Mouse (Mus musculus): ENCODE data around the gene Stk10. TPM values are rescaled to one million over a fixed set of nuclear protein-coding genes. Genes with fewer than 3 reads are reported as not detected.

Stk10 gene
- polyA plus RNA-seq, 1 experiment = 5.7 TPM

DNA sequence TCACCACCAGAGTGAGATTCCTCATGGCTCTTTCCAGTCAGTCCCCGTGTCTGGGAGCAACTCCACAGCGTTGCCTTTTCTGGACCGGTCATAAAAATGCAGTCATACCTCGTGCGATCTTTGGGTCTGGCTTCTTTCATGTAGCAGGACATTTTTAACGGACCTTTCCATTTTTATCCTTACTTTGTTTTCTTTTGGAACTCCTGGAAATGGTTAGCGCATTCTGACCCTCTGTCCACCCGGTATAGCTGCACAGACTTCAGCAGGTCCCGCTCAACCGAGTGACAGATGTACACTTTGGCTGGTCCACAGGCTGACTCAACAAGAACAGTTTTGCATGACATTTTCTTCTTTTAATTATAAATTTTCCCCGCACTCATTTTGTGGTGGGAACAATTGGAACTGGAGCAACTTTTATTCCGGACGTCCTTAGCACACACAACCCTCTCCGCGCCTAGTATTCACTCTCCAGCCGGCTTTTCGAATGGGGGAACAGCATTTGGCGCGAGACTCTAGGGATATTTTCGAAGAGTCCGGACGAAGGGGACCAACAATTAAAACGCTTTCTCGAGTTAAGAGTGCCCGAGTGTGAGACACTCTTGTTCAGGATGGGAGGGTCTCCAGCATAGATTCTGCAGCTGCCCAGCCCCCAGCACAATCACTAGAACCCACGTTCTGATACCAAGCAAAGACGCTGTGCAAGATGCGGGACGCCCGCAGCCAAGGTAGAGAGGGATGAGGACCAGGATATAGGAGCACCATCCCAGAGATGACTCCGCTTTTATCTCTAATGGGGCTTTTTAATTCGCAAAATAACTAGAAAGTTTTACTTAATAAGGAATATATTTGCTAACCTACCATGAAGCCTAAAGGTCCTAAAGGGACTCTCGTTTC is 987 bp upstream of the Stk10 start, which contains the start of gene Efcab9:
Gene Efcab9, minus strand, starts transcription at position 211 of the 894 bp plus-strand sequence.
- peak; percentile 33 for DNase-seq (ENCODE audit: low read depth)
- no peak for TF ChIP-seq POLR2A (IDR thresholded peaks at IDR 0.05; ENCODE audit: borderline replicate concordance, extremely low read depth, insufficient read depth, insufficient read length, poor library complexity, severe bottlenecking)

DNA sequence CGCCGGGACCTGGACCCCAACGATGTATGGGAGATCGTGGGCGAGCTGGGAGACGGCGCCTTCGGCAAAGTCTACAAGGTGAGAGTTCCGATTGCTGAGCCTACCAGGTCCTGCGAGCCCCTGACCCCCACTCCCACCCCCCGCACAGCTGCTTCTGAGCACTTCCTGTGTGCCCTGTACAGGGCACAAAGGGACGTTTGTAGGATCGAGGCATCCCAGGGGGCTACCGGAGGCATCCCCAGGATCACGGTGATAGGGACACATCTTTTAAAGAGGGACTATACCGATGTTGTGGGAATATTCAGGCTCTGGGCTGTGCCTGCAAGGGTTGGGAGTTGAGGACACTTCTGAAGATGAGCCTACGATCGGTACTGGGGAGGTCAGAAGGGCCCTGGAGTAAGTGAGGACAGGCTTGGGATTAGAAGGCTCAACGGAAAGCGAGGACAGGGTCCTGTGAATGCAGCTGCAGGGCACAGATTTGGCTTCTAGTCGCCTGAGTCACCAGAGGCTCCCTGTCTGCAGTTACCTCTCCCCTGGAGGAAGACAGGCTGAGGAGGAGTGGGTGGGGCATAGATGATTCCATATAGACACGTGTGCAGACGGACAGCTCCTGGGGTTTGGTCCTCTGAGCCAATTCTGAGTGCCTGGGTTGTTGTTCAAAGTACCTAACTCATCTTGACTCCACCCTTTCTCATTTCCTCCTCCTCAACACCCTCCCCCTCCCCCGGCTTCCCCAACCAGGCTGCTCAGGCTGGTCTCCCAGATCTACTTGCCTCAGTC is 567 bp downstream of the Stk10 start:
- TF ChIP-seq POLR2A (IDR thresholded peaks at IDR 0.05; ENCODE audit: borderline replicate concordance, extremely low read depth, insufficient read depth, insufficient read length, poor library complexity, severe bottlenecking) = no peak
- no peak for TF ChIP-seq CTCF (IDR thresholded peaks at IDR 0.05; ENCODE audit: borderline replicate concordance, extremely low read depth, insufficient read depth, insufficient read length)
- DNase-seq (ENCODE audit: low read depth) = peak; percentile 32

DNA sequence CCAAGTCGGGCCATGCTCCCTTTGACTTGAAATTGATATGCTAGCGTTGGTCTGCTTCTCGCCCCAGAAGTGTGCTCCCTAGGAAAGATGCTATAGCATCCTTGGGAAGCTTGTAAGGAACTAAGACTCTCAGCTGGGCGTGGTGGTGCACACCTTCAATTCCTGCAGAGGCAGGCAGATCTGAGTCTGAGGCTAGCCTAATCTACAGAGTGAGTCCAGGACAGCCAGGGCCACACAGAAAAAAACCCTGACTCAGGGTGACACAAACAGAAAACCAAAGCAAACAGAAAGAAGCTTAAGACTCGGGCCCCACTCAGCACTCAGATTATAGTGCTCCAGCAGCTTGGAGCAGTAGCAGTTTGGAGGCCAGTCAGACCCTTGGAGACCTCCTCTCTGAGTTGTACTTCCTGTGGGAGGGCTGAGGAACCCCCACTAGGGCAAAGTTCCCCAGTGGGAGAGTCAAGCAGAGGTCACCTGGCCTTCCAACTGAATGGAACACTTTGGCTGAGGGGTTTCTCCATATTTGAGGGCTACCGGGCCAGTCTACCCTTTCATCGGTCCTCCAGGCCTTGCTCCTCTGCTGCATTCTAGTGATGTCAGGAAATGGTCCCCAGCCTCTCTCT is 1.5 kb downstream of the Stk10 start:
- no peak for TF ChIP-seq POLR2A (IDR thresholded peaks at IDR 0.05; ENCODE audit: borderline replicate concordance, extremely low read depth, insufficient read depth, insufficient read length, poor library complexity, severe bottlenecking)
- TF ChIP-seq CTCF (IDR thresholded peaks at IDR 0.05; ENCODE audit: borderline replicate concordance, extremely low read depth, insufficient read depth, insufficient read length) = no peak
- no peak for DNase-seq (ENCODE audit: low read depth)

DNA sequence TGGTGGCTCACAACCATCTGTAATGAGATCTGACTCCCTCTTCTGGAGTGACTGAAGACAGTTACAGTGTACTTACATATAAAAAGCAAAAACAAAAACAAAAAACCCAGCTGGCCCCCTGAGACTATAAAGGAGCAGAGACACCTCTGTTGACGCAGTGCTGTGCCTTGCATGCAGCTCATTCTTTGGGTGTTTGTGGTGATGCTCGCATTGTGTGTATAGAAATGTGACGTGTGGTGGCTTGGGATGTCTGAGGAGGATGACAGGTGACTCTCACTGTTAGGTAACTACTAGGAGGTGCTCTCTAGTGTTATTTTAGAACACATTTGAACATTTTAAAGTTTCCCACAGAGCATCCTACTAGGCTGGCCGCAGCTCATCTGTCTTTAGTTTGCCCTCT is 2.5 kb downstream of the Stk10 start:
- DNase-seq (ENCODE audit: low read depth) = no peak
- TF ChIP-seq POLR2A (IDR thresholded peaks at IDR 0.05; ENCODE audit: borderline replicate concordance, extremely low read depth, insufficient read depth, insufficient read length, poor library complexity, severe bottlenecking) (no peak), CTCF (IDR thresholded peaks at IDR 0.05; ENCODE audit: borderline replicate concordance, extremely low read depth, insufficient read depth, insufficient read length) (no peak)

DNA sequence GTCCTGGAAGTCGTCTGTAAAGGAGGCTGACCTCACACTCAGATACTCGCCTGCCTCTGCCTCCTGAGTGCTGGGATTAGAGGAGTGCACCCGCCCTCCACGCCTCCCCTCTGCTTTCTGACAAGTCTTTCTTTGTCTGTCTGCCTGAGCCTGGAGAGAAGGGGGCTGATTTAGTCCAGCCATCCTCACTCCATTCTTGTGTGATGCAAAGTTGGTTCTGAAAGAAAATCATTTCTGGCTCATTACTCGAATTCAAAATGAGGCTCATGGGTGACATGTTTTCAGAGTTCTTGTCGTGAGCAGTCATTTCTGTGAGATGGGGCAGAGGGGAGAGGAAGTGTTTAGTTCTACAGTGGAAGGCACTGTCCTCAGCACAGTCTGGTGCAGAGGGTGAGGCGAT is 3.8 kb downstream of the Stk10 start:
- peak; percentile 91 for DNase-seq (ENCODE audit: low read depth)
- TF ChIP-seq POLR2A (IDR thresholded peaks at IDR 0.05; ENCODE audit: borderline replicate concordance, extremely low read depth, insufficient read depth, insufficient read length, poor library complexity, severe bottlenecking) (no peak), CTCF (IDR thresholded peaks at IDR 0.05; ENCODE audit: borderline replicate concordance, extremely low read depth, insufficient read depth, insufficient read length) (no peak)

DNA sequence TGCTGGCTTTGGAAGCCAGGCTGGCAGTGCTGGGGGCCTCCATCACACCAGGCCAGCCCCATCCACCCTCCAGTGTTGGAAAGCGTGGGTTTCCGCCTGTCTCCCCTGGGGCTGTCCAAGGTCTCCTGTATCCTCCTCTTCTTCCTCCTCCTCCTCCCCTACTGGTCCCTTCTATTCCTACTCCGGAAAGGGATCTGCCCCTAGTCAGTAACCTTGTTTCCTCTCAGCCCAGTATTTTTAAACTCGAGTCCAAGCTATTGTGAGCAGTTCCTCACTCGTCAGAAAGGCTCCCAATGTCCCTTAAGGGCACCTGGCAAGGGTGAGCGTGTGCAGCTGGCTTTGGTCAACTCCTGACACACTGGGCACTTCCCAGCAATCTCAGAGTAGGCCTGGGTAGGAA is 5.3 kb downstream of the Stk10 start:
- DNase-seq (ENCODE audit: low read depth) = no peak

DNA sequence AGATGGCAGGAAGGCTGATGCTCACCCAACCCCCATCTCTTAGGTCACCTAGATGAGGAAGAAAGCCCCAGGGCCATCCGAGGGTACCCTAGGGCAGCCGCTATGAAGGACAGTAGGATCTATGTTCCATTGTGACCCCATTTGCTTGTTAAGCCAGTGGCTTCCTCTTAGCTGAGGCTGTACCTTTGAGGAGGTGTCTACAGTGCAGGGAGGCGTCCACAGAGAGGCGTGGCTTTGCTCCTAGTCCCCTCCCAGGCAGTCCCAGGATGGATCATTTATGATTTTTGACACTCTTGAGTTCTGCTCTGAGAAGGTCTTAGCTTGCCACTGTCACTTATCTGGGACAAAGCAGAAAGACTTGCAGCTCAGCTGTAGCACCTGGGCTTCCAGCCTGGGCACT is 5.7 kb downstream of the Stk10 start:
- TF ChIP-seq CTCF (IDR thresholded peaks at IDR 0.05; ENCODE audit: borderline replicate concordance, extremely low read depth, insufficient read depth, insufficient read length) (no peak), POLR2A (IDR thresholded peaks at IDR 0.05; ENCODE audit: borderline replicate concordance, extremely low read depth, insufficient read depth, insufficient read length, poor library complexity, severe bottlenecking) (no peak)
- no peak for DNase-seq (ENCODE audit: low read depth)

More for the DNA sequence above, 5.3 kb downstream of the Stk10 start:
- TF ChIP-seq POLR2A (IDR thresholded peaks at IDR 0.05; ENCODE audit: borderline replicate concordance, extremely low read depth, insufficient read depth, insufficient read length, poor library complexity, severe bottlenecking) (no peak), CTCF (IDR thresholded peaks at IDR 0.05; ENCODE audit: borderline replicate concordance, extremely low read depth, insufficient read depth, insufficient read length) (no peak)

DNA sequence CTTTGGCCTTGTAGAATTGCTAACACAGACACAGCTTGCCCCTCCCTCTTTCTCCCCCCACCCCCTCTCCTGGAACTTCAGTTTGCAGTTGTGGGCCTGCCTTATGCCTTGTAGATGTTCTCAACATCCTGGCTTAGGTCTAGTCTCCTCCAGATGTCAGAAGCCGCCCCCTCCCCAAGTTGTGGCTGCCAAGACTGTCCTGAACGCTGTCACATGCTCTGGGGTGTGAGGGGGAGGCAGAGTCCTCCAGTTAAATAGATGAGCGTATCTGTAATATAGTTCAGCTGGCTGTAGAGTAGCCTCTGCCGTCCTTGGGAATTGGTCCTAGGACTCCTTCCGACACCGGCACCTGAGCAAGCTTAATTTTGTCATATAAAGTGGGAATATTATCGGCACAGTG is 6.6 kb downstream of the Stk10 start:
- no peak for DNase-seq (ENCODE audit: low read depth)
- no peak for TF ChIP-seq POLR2A (IDR thresholded peaks at IDR 0.05; ENCODE audit: borderline replicate concordance, extremely low read depth, insufficient read depth, insufficient read length, poor library complexity, severe bottlenecking)
- no peak for TF ChIP-seq CTCF (IDR thresholded peaks at IDR 0.05; ENCODE audit: borderline replicate concordance, extremely low read depth, insufficient read depth, insufficient read length)

DNA sequence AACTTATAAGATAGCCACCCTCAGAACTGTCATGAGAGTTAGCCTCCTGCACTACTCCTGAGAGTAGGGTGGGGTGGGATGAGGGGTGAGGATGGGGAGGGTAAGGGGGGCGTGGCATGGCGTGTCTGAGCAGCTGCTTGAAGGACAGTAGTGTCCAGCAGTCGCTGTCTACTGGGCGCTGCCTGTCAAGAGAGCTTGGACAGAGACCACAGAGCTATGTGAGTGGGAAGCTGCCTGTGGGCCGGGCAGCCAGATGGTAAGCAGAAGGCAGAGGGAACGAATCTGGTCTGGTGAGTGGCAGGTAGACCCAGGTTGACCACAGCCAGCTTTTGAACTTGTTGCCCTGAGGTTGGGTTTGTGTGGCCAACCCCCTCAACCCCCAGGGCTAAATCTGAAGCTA is 7.4 kb downstream of the Stk10 start:
- TF ChIP-seq CTCF (IDR thresholded peaks at IDR 0.05; ENCODE audit: borderline replicate concordance, extremely low read depth, insufficient read depth, insufficient read length) (no peak), POLR2A (IDR thresholded peaks at IDR 0.05; ENCODE audit: borderline replicate concordance, extremely low read depth, insufficient read depth, insufficient read length, poor library complexity, severe bottlenecking) (no peak)
- DNase-seq (ENCODE audit: low read depth) = no peak

DNA sequence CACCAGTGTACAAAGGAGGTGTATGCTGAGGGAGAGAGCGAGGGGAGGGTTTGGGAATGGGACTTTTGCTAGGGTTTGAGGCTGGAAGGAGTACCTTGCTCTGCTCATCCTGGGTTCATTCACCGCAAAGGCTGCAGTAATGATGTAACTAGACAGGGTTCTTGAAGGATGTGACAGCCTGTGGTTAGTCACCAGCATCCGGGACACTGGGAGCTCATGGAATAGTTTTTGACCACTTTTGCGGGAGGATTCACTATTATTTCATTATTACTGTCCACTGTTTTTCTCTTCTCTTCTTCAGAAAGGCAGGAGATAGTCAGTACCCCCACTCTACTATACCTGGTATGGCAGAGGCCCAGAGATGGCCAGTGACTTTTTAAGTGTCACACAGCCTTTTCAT is 9.1 kb downstream of the Stk10 start:
- no peak for TF ChIP-seq POLR2A (IDR thresholded peaks at IDR 0.05; ENCODE audit: borderline replicate concordance, extremely low read depth, insufficient read depth, insufficient read length, poor library complexity, severe bottlenecking)
- no peak for TF ChIP-seq CTCF (IDR thresholded peaks at IDR 0.05; ENCODE audit: borderline replicate concordance, extremely low read depth, insufficient read depth, insufficient read length)
- DNase-seq (ENCODE audit: low read depth) = no peak

DNA sequence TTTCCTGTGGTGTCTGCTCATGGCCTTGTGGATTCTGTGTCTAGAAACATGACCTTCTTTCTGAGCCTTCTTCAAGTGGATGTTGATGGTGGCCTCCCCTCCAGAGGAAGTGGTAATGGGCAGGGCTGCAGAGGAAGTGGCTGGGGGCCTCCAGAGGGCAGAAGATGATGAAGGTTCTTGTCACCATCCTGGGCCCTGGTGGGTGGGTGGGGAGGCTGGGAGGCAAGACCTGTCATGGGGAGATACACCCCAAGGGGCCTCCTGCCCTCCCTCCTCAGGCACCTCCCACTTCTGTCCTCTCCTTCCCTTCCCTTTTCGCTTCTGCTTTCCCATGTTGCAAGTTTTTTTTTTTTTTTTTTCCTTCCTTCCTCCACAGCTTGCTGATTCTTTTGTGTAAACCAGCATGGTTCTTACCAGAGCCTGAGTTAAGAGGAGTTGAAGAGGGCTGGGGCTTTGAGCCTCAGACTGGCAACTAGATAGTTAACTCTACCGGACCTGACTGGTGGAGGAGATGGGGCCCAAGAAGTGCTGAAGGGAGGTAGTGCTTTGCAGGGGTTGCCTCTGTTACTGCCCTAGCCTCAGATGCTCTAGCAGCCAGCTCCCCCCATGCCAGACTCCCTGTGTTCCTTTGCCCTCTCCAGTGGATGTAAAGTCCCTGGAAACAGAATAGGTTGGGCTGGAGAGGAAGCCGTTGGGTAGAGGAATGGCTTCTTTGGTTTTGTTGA is 9.7 kb downstream of the Stk10 start:
- DNase-seq (ENCODE audit: low read depth) = no peak
- TF ChIP-seq CTCF (IDR thresholded peaks at IDR 0.05; ENCODE audit: borderline replicate concordance, extremely low read depth, insufficient read depth, insufficient read length) (no peak), POLR2A (IDR thresholded peaks at IDR 0.05; ENCODE audit: borderline replicate concordance, extremely low read depth, insufficient read depth, insufficient read length, poor library complexity, severe bottlenecking) (no peak)

Data from brain, embryonic 14.5 days (tissue).